Mouse (Mus musculus): ENCODE results near the gene 4933425L06Rik. TPM values are rescaled to one million over a fixed set of nuclear protein-coding genes. Genes with fewer than 3 reads are reported as not detected.

The 4933425L06Rik gene
- total and polyA plus RNA-seq, 3 experiments = not detected

- Histone ChIP-seq H3K4me1 (ENCODE audit: control insufficient read depth, insufficient read depth, low read length) (peaks cover 7% of the 10 kb centered on the region), H3K27ac (no peak overlapping the region), H3K4me3 (no peak overlapping the region), H3K27me3 (ENCODE audit: control insufficient read depth, insufficient read depth, low read length) (peaks cover 2% of the 10 kb centered on the region; the same call in 1 of the 2 replicates), H3K9ac (ENCODE audit: low read depth, low read length) (no peak overlapping the region), H3K79me2 (replicated peaks; ENCODE audit: control insufficient read depth, insufficient read depth, low read length) (no peaks in the 10 kb centered on the region), H3K36me3 (ENCODE audit: control insufficient read depth, insufficient read depth, low read length) (no peaks in the 10 kb centered on the region)
- 39% methylated on average over 6 of the region's 6 CpGs for WGBS
- TF ChIP-seq CTCF (IDR thresholded peaks at IDR 0.05) = no peak
- TF ChIP-seq POLR2A (IDR thresholded peaks at IDR 0.05; ENCODE audit: insufficient read depth, low read depth, low read length) = no peak
- TF ChIP-seq EP300 (IDR thresholded peaks at IDR 0.05; ENCODE audit: insufficient read depth, low read depth, low read length) = no peak
- DNase-seq = no peak
- intact Hi-C loops (cut with DNase I) = loop anchor here (10.0 kb wide), 1 partner anchor 757 kb away; no protein-coding TSS in a partner anchor
Measured at GRCm38 (mm10) chr13:105051432-105051831, 30.5 kb upstream of the 4933425L06Rik start.

- DNase-seq = peak; percentile 13 to 40
- H3K27ac ChIP-seq = peak overlapping the region; percentile 6; the same call in 1 of the 2 replicates
- H3K4me3 ChIP-seq = peak overlapping the region; percentile 73
- intact Hi-C loops (cut with DNase I) = loop anchor here (10.0 kb wide), 1 partner anchor 759 kb away; no protein-coding TSS in a partner anchor
- no peaks in the 10 kb centered on the region for H3K79me2 ChIP-seq (replicated peaks; ENCODE audit: control insufficient read depth, insufficient read depth, low read length)
- peaks cover 2% of the 10 kb centered on the region; the same call in 1 of the 2 replicates for H3K4me1 ChIP-seq (ENCODE audit: control insufficient read depth, insufficient read depth, low read length)
- no peak for TF ChIP-seq CTCF (IDR thresholded peaks at IDR 0.05)
- TF ChIP-seq EP300 (IDR thresholded peaks at IDR 0.05; ENCODE audit: insufficient read depth, low read depth, low read length) = no peak
- no peak for TF ChIP-seq POLR2A (IDR thresholded peaks at IDR 0.05; ENCODE audit: insufficient read depth, low read depth, low read length)
- peak overlapping the region; percentile 30 for H3K9ac ChIP-seq (ENCODE audit: low read depth, low read length)
- H3K36me3 ChIP-seq (ENCODE audit: control insufficient read depth, insufficient read depth, low read length) = no peaks in the 10 kb centered on the region
- WGBS = 6% methylated on average over 12 of the region's 12 CpGs
- no peaks in the 10 kb centered on the region for H3K27me3 ChIP-seq (ENCODE audit: control insufficient read depth, insufficient read depth, low read length)
Measured at GRCm38 (mm10) chr13:105053618-105054017, 28.3 kb upstream of the 4933425L06Rik start.

- peak; percentile 74 to 76 for DNase-seq
- Histone ChIP-seq H3K4me3 (peak within 1 kb of the TSS; percentile 73), H3K36me3 (ENCODE audit: control insufficient read depth, insufficient read depth, low read length) (no peaks in the 10 kb centered on the region), H3K9ac (ENCODE audit: low read depth, low read length) (peak within 1 kb of the TSS; percentile 83), H3K27me3 (ENCODE audit: control insufficient read depth, insufficient read depth, low read length) (no peaks in the 10 kb centered on the region), H3K4me1 (ENCODE audit: control insufficient read depth, insufficient read depth, low read length) (peaks cover 2% of the 10 kb centered on the region; the same call in 1 of the 2 replicates), H3K27ac (peak within 1 kb of the TSS; percentile 37), H3K79me2 (replicated peaks; ENCODE audit: control insufficient read depth, insufficient read depth, low read length) (no peaks in the 10 kb centered on the region)
- TF ChIP-seq CTCF (IDR thresholded peaks at IDR 0.05) (peak; percentile 41), POLR2A (IDR thresholded peaks at IDR 0.05; ENCODE audit: insufficient read depth, low read depth, low read length) (no peak), EP300 (IDR thresholded peaks at IDR 0.05; ENCODE audit: insufficient read depth, low read depth, low read length) (no peak)
- intact Hi-C loops (cut with DNase I) = loop anchor here (10.0 kb wide), 1 partner anchor 760 kb away; no protein-coding TSS in a partner anchor
- WGBS = under 1% methylated on average over 75 of the region's 75 CpGs
Measured at GRCm38 (mm10) chr13:105054181-105054940, 27.6 kb upstream of the 4933425L06Rik start, which contains the start of gene Rgs7bp. TSS of gene Rgs7bp (minus strand) at chr13:105054930.

GRCm38 (mm10) chr13:105054941-105055309, 27.0 kb upstream of the 4933425L06Rik start:
- Histone ChIP-seq H3K4me3 (peak overlapping the region; percentile 73), H3K27me3 (ENCODE audit: control insufficient read depth, insufficient read depth, low read length) (no peaks in the 10 kb centered on the region), H3K36me3 (ENCODE audit: control insufficient read depth, insufficient read depth, low read length) (no peaks in the 10 kb centered on the region), H3K9ac (ENCODE audit: low read depth, low read length) (peak overlapping the region; percentile 83), H3K27ac (no peak overlapping the region; the same call in 1 of the 2 replicates), H3K79me2 (replicated peaks; ENCODE audit: control insufficient read depth, insufficient read depth, low read length) (no peaks in the 10 kb centered on the region), H3K4me1 (ENCODE audit: control insufficient read depth, insufficient read depth, low read length) (peaks cover 2% of the 10 kb centered on the region; the same call in 1 of the 2 replicates)
- intact Hi-C loops (cut with DNase I) = loop anchor here (10.0 kb wide), 1 partner anchor 760 kb away; no protein-coding TSS in a partner anchor
- no peak for DNase-seq
- TF ChIP-seq CTCF (IDR thresholded peaks at IDR 0.05) = no peak
- TF ChIP-seq POLR2A (IDR thresholded peaks at IDR 0.05; ENCODE audit: insufficient read depth, low read depth, low read length) = no peak
- TF ChIP-seq EP300 (IDR thresholded peaks at IDR 0.05; ENCODE audit: insufficient read depth, low read depth, low read length) = no peak
- 2% methylated on average over 8 of the region's 8 CpGs for WGBS

GRCm38 (mm10) chr13:105055374-105055773, 26.5 kb upstream of the 4933425L06Rik start:
- TF ChIP-seq CTCF (IDR thresholded peaks at IDR 0.05) = no peak
- TF ChIP-seq EP300 (IDR thresholded peaks at IDR 0.05; ENCODE audit: insufficient read depth, low read depth, low read length) = 0 out of 2 replicates have a peak, but pooled peaks have one; percentile 17
- TF ChIP-seq POLR2A (IDR thresholded peaks at IDR 0.05; ENCODE audit: insufficient read depth, low read depth, low read length) = no peak
- WGBS = 11% methylated on average over 5 of the region's 5 CpGs
- intact Hi-C loops (cut with DNase I) = loop anchor here (10.0 kb wide), 1 partner anchor 761 kb away; no protein-coding TSS in a partner anchor
- no peaks in the 10 kb centered on the region for H3K79me2 ChIP-seq (replicated peaks; ENCODE audit: control insufficient read depth, insufficient read depth, low read length)
- H3K9ac ChIP-seq (ENCODE audit: low read depth, low read length) = no peak overlapping the region
- H3K4me3 ChIP-seq = peak overlapping the region; percentile 73; the same call in 1 of the 2 replicates
- peaks cover 2% of the 10 kb centered on the region; the same call in 1 of the 2 replicates for H3K4me1 ChIP-seq (ENCODE audit: control insufficient read depth, insufficient read depth, low read length)
- H3K27ac ChIP-seq = no peak overlapping the region
- DNase-seq = peak in 1 of 2 experiments; percentile 40
- H3K36me3 ChIP-seq (ENCODE audit: control insufficient read depth, insufficient read depth, low read length) = no peaks in the 10 kb centered on the region
- no peaks in the 10 kb centered on the region for H3K27me3 ChIP-seq (ENCODE audit: control insufficient read depth, insufficient read depth, low read length)

All from heart, adult 2 months (tissue).